Mouse (Mus musculus): ENCODE results near the gene Rasgrp2. TPM values are rescaled to one million over a fixed set of nuclear protein-coding genes. Genes with fewer than 3 reads are reported as not detected.

Rasgrp2 gene
- total and polyA plus RNA-seq, 3 experiments = 176 to 233 TPM; not detected in 1

DNA sequence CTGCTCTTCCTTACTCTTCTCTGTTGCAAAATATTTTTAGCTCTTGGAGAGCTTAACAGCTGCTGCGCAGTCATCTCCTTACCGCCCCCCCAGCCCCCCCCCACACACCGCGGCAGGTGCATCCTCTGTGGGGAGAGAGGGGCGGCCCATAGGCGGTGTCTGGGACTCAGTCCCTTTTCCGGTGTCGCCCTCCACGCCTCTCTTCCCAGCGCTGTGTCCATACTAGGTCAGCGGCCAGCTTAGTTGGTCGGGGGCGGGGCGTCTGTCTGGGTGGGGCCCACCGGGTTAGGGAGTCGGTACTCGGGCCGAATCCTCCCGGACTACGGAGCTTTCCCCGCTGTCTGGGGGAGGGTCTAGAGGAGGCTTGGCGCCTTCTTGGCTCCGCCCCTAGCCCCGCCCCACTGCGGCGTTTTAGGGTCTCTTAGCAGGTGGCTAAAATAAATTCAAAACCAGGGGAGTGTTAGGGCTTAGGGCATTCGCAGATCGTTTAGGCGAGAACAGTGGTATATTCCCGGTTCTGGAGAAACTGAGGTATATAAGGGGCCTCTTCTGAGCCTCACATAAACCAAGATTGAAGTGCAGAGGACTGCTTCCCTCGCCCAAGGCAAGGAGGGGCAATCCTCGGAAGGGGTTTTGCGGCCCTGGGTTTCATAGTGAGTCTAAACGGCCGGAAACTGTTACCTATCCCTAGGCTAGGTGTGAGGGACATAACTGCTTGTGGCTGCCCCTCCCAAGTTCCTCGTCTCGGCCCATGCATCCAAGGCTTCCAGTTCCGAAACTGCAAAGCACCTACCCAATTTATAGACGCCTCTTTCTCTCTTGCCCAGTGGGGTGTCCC lies 474 bp upstream of the Rasgrp2 start:
- Histone ChIP-seq H3K27me3 (ENCODE audit: control insufficient read depth in 1 of 2, insufficient read depth in 2 of 2, low read length in 2 of 2) (no peaks in the 10 kb centered on the region), H3K4me1 (ENCODE audit: control insufficient read depth in 1 of 2, insufficient read depth in 2 of 2, low read length in 2 of 2) (peaks cover 0 to 22% of the 10 kb centered on the region in 2 experiments; a peak in 3 of 4 replicates), H3K9me3 (replicated peaks; ENCODE audit: insufficient read depth, low read length) (no peaks in the 10 kb centered on the region), H3K9ac (ENCODE audit: control insufficient read depth, low read depth, low read length, poor library complexity, severe bottlenecking) (peak overlapping the region; percentile 75), H3K36me3 (ENCODE audit: control insufficient read depth in 1 of 2, insufficient read depth in 2 of 2, low read length in 2 of 2) (peaks cover 0 to 4% of the 10 kb centered on the region in 2 experiments; a peak in 2 of 4 replicates), H3K4me3 (ENCODE audit: control insufficient read depth in 1 of 2, insufficient read depth in 1 of 2, low read depth in 2 of 2, low read length in 2 of 2) (peak overlapping the region; percentile 56 to 89), H3K27ac (ENCODE audit: control insufficient read depth, low read depth, low read length) (peak overlapping the region; percentile 67), H3K79me2 (ENCODE audit: control insufficient read depth, insufficient read depth, low read length, poor library complexity) (peaks cover 2% of the 10 kb centered on the region; the same call in 1 of the 2 replicates)
- TF ChIP-seq MAZ (IDR thresholded peaks at IDR 0.05; ENCODE audit: low read depth, low read length) = 0 out of 2 replicates have a peak, but pooled peaks have one; percentile 37
- TF ChIP-seq RCOR1 (IDR thresholded peaks at IDR 0.05; ENCODE audit: low read depth, low read length) = no peak
- no peak for DNase-seq (ENCODE audit: low read depth, low spot score)

DNA sequence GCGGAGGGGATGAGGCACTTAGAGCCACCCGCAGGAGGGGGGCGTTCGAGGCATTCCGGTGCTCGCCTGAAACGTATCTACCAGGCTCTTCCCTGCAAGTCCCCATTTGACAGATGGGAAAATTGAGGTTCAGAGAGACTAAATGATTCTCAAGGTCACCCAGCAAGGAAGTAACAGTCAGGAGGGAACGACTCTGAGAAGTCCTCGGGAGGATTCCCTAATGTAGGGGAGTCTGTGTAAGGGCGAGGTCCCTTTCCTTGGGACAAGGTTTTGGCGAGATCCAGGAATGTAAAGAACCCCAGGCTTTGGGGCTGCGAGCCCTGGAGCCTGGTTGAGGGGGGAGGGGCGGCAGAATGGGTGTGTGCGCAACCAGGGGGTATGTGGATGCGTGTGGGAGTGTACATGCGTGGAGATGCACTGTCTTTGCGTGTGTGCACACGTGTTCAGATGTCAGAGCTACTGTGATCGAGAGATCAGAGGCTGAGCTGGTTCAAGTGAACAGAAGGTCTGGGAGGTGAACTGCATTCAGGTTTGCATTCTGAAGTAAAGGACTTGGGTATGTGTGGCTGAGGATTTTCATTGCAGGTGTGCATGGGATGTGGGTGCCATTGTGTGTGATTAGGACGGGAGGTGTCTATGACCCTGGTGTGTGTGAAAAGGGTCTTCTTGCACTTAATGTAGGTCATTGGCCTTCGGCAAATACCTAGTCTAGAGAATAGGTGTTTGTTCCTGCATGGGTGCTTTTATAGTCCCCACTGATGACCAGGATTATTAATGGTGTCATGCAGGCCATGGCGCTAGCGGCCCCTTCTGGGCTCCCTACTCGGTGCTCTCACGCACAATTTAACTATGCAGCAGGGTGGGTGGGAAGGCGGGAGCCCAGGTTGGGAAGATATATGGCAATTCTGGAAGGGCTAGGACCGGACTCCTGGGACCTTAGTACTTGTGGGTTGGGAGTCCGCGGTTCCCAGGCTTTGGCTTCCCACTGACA lies 1.3 kb downstream of the Rasgrp2 start:
- no peaks in the 10 kb centered on the region for H3K9me3 ChIP-seq (replicated peaks; ENCODE audit: insufficient read depth, low read length)
- peak; percentile 74 for DNase-seq (ENCODE audit: low read depth, low spot score)
- peak; percentile 93 for TF ChIP-seq MAX (IDR thresholded peaks at IDR 0.05; ENCODE audit: low read length)
- no peak for TF ChIP-seq MAZ (IDR thresholded peaks at IDR 0.05; ENCODE audit: low read depth, low read length)
- no peak for TF ChIP-seq NELFE (IDR thresholded peaks at IDR 0.05; ENCODE audit: low read depth, low read length)
- TF ChIP-seq NRF1 (IDR thresholded peaks at IDR 0.05; ENCODE audit: insufficient read depth, low read depth, low read length, poor library complexity, severe bottlenecking) = peak; percentile 28; the same call in 1 of the 2 replicates
- TF ChIP-seq MXI1 (IDR thresholded peaks at IDR 0.05; ENCODE audit: low read depth, low read length) = peak; percentile 98
- peak in 1 of 3 experiments; percentile 22; a peak in 1 of 6 replicates for TF ChIP-seq CTCF (IDR thresholded peaks at IDR 0.05 in 2 of 3, conservative IDR thresholded peaks at IDR 0.05 in 1 of 3; ENCODE audit: control insufficient read depth in 1 of 3, insufficient read depth in 1 of 3, low read depth in 2 of 3, low read length in 3 of 3, poor library complexity in 1 of 3, severe bottlenecking in 1 of 3)
- TF ChIP-seq SIN3A (IDR thresholded peaks at IDR 0.05; ENCODE audit: low read length) = peak; percentile 70; the same call in 1 of the 2 replicates
- peak; percentile 68; the same call in 1 of the 2 replicates for TF ChIP-seq MYC (IDR thresholded peaks at IDR 0.05; ENCODE audit: low read depth, low read length)
- TF ChIP-seq USF1 (IDR thresholded peaks at IDR 0.05; ENCODE audit: low read depth, low read length) = peak; percentile 39; the same call in 1 of the 2 replicates
- peaks cover 2% of the 10 kb centered on the region; the same call in 1 of the 2 replicates for H3K79me2 ChIP-seq (ENCODE audit: control insufficient read depth, insufficient read depth, low read length, poor library complexity)
- peaks cover 0 to 4% of the 10 kb centered on the region in 2 experiments; a peak in 2 of 4 replicates for H3K36me3 ChIP-seq (ENCODE audit: control insufficient read depth in 1 of 2, insufficient read depth in 2 of 2, low read length in 2 of 2)
- peak overlapping the region; percentile 75 for H3K9ac ChIP-seq (ENCODE audit: control insufficient read depth, low read depth, low read length, poor library complexity, severe bottlenecking)
- no peaks in the 10 kb centered on the region for H3K27me3 ChIP-seq (ENCODE audit: control insufficient read depth in 1 of 2, insufficient read depth in 2 of 2, low read length in 2 of 2)
- H3K27ac ChIP-seq (ENCODE audit: control insufficient read depth, low read depth, low read length) = peak overlapping the region; percentile 9; the same call in 1 of the 2 replicates
- H3K4me1 ChIP-seq (ENCODE audit: control insufficient read depth in 1 of 2, insufficient read depth in 2 of 2, low read length in 2 of 2) = peaks cover 0 to 22% of the 10 kb centered on the region in 2 experiments; a peak in 3 of 4 replicates
- H3K4me3 ChIP-seq (ENCODE audit: control insufficient read depth in 1 of 2, insufficient read depth in 1 of 2, low read depth in 2 of 2, low read length in 2 of 2) = peak overlapping the region; percentile 56 to 82
